Mouse (Mus musculus) heart, postnatal 36 days (tissue): ENCODE data around the gene Rnft2. TPM values are rescaled to one million over a fixed set of nuclear protein-coding genes. Genes with fewer than 3 reads are reported as not detected.

Experiments used
- DNase-seq, 2 experiments: peaks; one replicate each; pipeline ENCODE4 v3.0.0; 2021 to 2022
- intact Hi-C: fragments of 180-260 bp; cut with DNase I; formaldehyde crosslinking; loops from one replicate; pipeline ENCODE4 v1.15.1; 2025
- total RNA-seq, 2 experiments: library from RNA; stranded (reverse); gene quantifications; 2 replicates each; pipeline ENCODE4 v1.2.3; 2021

Rnft2 gene
- total RNA-seq, 2 experiments from 2014 or later: 2.0 to 2.5 TPM

- no peak for DNase-seq
- intact Hi-C loops: no loop called here
Observed at GRCm38 (mm10) chr5:118145458-118145857, 99.5 kb downstream of the Rnft2 start.

DNA sequence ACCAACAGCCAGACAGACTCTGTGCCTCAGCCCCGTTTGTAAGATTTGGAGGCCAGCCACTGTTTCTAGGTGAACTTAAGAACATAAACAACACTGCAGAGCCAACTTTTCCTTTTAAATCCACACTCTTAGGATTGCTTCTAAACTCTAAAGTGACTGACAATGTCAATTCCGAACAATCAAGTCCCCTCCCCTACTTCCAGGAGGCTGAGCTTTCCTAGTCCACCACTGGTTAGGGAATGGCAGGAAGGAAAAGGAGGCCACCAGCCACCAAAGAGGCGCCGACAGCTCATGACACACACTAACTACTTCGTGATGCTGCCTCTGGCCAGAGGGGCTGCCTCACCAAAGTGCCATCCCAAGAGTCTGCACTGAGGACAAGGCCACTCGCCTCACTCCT is 100.1 kb downstream of the Rnft2 start:
- intact Hi-C loops: no loop called here
- DNase-seq: no peak

DNA sequence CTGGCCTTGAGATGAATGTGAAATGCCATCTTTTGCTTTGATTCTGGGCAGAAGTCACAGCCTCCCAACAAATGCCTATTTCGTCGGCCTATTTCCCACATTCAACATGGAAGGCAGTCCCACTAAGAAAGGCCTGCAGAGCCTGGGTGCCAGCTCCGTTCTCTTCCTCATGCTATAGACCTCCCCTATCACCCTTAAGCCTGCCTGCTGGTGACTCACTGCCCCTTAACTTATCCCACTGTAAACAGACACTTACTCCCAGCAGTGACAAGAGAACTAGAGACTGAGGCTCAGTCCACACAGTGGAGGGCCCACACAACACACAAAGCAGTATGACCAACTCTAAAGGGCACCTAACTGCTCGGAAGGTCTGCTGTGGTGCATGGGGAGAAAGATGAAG is 100.6 kb downstream of the Rnft2 start:
- DNase-seq: no peak
- intact Hi-C loops: no loop called here

DNA sequence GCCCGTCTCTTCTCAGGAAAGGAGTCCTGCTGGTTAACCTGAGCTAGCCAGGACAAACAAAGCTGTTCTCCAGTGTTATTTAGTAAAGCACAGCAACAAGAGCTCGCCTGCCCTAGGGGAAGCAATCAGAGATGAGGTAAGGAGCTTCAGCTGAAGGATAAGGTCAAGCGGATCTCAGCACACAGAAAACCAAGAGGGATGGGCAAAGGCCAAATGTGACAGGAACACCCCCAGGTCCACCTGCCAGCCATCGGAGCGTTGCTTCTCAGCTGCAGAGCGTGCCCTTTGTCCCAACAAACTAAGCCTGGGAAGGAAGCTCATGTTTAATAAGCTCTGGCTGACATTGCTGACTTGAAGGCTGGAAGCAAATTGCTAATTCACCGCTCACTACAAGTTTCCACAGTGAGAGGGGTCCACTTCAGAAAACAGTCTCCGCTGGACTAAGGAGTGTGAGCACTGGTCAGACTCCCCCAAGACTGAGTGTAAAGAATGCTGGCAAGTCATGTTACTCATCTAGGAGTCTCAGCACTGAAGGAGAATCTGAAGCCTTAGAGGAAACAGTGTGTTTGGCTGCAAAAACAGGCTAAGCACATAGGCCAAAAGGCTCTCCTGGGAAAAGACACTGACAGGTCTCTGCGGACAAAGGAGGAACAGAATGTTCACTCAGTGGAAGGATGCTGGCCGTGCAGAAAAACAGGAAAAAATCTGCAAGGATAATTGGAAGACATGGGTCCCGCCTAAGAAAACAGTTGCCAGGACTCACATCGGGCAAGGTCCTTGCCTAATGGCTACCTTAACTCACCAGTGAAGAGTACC is 101.5 kb downstream of the Rnft2 start:
- intact Hi-C loops: no loop called here
- peak; percentile 56 to 74 for DNase-seq

- intact Hi-C loops: no loop called here
Observed at GRCm38 (mm10) chr5:118142471-118142870, 102.4 kb downstream of the Rnft2 start.

More at GRCm38 (mm10) chr5:118142471-118142870, 102.4 kb downstream of the Rnft2 start:
- no peak for DNase-seq

Other genes with a start within 250 kb of the Rnft2 start
- gene Tesc, start 217.4 kb downstream of the Rnft2 start, total RNA-seq: 100 to 1,000 TPM; 218 to 224 TPM
- gene Fbxw8, start 89.7 kb downstream of the Rnft2 start, total RNA-seq: 10 to 100 TPM; 39.0 to 42.7 TPM
- under 1 TPM; 0.44 to 0.62 TPM for gene Hrk, start 80.5 kb downstream of the Rnft2 start, total RNA-seq
- gene 2410131K14Rik, start 111 bp upstream of the Rnft2 start, total RNA-seq: 1 to 10 TPM; 7.7 to 8.1 TPM